Mouse (Mus musculus) E14TG2a.4 (cell line): ENCODE measurements around the gene Fbxl16.

Source experiments
- CTCF ChIP-seq: conservative IDR thresholded peaks from 2 replicates; pipeline ENCODE4 v1.5.1; 2014; ENCODE audit warnings: low read length
- NANOG ChIP-seq: IDR thresholded peaks from 2 replicates; pipeline ENCODE4 v1.6.1; 2014; ENCODE audit warnings: borderline replicate concordance, low read length, mixed read lengths

GRCm38 (mm10) chr17:25825984-25826570, 17.2 kb downstream of the Fbxl16 start:
- no peak for TF ChIP-seq CTCF
- TF ChIP-seq NANOG, result no peak
